Mouse (Mus musculus): ENCODE results near the gene Hipk4.
"Not testable (repeated sequence)": the region's sequence is repeated elsewhere in the genome, so short reads cannot be mapped to it uniquely, and the experiment has no call there.

The Hipk4 gene

DNA sequence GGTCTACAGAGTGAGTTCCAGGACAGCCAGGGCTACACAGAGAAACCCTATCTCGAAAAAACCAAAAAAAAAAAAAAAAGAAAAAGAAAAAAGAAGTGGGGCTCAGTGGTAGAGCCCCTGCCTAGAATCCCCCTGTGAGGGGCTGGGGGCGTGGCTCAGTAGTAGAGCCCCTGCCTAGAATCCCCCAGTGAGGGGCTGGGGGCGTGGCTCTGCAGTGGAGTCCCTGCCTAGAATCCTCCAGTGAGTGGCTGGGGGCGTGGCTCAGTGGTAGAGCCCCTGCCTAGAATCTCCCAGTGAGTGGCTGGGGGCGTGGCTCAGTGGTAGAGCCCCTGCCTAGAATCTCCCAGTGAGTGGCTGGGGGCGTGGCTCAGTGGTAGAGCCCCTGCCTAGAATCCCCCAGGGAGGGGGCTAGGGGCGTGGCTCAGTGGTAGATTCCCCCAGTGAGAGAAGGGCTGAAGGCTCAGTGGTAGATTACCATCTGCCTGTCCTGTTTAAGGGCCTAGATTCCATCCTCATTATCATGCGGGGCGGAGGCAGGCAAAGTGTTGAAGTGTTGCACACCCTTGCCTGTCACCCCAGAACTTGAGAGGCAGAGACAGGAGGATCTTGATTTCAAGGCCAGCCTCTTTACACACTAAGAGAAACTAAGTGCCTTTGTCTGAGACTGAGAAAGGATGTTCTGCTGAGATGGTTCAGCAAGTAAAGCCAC is 28.3 kb upstream of the Hipk4 start:
- DNase-seq (ENCODE audit: low spot score in 2 of 2): not testable (repeated sequence)

DNA sequence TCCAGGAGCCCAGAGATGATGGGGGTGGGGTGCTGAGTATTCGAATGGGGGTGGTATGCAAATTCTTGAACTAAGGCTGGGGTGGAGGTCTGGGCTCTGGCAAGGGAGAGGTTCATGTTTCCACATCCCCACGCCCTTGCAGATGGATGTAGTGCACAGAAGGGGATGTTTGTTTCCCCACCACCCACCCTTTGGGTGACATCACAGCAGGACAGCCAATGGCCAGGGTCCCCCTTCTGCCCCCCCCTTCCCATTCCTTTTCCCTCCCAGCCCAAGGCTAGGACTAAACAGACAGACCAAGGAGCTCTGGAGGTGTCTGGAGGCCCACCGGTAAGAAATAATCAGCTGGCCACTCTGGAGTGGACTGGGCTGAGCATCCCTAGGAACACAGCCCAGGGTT is 24.0 kb upstream of the Hipk4 start, which contains the start of gene Prx:
Prx (plus strand) TSS at position 289 of the 400 bp plus-strand sequence.
- no peak for DNase-seq (ENCODE audit: low spot score in 2 of 2)

DNA sequence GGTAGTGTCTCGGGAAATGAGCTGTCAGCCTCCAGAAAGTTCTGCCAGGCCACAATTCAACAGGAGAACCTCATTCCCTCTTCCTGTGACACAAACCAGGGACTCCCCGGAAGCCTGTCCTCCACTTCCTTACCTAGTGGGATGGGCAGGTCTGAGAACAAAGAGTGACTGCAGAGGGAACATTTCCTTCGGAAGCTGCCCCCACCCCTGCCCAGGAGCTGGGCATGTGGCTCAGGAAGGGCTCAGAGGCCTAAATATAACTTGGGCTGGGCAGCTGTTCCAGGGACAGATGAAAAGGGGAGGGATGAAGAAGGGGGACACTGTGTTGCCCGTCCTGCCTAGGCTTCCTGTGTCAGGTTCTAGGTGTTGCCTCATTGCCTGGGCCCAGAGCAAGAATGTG is 21.4 kb upstream of the Hipk4 start:
- no peak for DNase-seq (ENCODE audit: low spot score in 2 of 2)

DNA sequence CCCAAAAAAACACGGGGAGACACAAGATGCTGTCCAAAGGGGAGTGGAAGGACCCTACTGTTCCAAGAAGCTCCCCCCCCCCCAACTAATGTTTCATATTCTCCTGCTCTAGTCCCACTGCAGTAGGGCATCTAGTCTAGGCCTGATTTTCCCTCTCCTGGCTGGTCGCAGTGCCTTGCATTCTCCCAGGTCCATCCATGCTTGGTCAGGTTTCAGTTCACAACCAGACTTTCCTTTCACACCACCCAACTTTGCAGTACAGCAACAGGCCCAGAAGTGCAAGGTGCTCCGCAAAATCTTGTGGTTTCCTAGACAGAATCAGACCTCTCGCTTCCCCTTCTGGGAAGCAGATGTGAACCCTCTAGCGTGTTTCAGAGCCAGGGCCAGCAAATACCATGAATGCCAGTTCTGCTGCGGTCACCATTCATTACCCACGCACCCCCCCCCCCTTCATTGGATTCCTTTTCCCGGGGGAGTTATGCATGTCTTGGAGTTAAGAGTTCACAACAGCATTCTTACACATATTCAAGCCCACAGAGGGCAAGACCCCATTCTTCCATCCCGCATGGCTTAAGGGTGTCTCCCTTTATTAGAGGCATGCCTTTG is 16.2 kb upstream of the Hipk4 start:
- no peak for DNase-seq (ENCODE audit: low spot score in 2 of 2)

DNA sequence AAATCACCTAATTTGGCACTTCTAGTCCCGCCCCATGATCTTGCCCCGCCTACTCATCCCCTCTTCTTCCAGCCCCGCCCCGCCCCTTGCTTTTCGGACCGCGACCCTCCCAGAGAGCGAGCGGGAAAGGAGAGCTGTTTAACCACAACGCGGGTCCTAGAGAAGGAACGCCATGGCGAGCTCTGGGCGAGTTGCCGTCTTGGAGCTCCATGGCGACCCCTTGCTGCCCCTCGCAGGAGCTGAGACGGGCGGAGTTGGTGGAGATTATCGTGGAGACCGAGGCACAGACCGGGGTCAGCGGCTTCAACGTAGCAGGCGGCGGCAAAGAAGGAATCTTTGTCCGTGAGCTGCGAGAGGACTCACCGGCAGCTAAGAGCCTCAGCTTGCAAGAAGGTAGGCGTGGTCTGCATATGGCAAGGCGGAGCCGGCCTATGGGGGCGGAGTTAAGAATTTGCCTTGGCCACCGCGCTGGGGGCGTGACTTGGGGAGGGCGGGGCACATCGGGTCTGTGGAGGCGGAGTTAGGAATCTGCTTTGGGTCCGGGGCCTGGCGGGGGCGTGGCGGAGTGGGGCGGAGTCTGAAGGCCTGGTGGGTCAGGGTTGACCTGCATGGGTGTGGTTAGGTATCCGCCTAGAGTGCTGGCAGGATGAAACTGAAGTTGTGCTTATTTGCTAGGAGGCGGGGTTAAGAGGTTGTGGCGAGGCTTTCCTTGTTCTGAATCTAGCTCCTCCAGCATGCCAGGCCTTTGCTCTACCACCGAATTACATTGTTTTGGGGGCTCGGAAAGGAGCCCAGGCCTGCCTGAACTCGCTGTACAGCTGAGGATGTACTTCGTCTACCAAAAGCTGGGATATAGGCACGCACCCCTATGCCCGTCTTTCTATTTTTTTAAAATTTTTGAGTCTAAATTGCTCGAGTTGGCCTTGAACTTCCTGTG is 15.1 kb upstream of the Hipk4 start:
- peak; percentile 100 for DNase-seq (ENCODE audit: low spot score in 2 of 2)

DNA sequence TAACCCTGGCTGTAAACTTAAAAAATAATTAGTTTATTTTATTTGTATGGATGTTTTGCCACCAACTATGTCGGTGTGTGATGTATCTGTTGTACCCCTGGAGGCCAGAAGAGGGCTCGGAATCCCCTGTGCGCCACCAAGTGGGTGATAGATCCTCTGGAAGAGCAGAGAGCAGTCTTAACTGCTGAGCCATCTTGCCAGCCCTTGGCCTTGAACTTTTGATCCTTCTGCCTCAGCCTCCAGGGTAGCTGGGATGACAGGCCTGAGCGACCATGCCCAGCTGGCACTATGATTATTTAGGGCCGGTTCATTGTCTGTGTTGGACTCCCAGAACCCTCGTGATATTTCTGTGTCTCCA is 14.4 kb upstream of the Hipk4 start:
- DNase-seq (ENCODE audit: low spot score in 2 of 2): peak; percentile 33 to 60

DNA sequence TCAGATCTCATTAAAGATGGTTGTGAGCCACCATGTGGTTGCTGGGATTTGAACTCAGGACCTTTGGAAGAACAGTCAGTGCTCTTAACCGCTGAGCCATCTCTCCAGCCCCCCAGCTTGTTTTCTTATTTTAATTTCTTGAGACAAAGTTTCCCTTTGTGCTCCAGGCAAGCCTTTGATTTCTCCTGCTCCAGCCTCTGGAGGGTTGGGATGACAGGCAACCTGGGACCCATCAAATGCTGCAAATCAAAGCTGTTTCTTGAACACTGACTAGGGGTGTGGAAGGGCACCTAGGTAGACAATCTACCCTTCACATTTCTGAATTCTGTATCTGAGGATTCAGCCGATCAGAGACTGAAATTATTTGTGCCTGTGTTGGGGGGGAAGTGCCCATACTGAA is 12.3 kb upstream of the Hipk4 start:
- no peak for DNase-seq (ENCODE audit: low spot score in 2 of 2)

DNA sequence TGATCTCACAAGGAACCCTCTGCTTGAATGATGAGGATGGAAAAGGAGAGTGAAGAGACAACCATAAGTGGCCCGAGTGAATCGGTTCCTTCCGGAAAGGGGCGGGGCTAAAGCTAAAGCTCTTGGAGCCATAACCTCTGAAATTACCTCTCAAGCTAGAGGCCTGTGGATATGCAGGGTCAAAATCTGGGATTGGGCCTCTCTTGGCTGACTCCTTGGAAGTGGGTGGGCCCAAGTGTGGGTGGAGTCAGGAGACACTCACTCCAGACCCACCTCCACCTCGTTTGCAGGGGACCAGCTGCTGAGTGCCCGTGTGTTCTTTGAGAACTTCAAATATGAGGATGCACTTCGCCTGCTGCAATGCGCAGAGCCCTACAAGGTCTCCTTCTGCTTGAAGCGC is 8.1 kb upstream of the Hipk4 start:
- no peak for DNase-seq (ENCODE audit: low spot score in 2 of 2)

DNA sequence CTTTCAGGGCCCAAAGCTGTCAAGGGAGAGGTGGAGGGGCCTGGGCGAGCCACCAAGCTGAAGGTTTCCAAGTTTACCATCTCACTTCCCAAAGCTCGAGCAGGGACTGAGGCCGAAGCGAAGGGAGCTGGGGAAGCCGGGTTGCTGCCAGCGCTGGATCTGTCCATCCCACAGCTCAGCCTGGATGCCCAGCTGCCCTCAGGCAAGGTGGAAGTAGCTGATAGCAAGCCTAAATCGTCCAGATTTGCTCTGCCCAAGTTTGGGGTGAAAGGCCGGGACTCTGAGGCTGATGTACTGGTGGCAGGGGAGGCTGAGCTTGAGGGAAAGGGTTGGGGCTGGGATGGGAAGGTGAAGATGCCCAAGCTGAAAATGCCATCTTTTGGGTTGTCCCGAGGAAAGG is 4.8 kb upstream of the Hipk4 start:
- DNase-seq (ENCODE audit: low spot score in 2 of 2): no peak

DNA sequence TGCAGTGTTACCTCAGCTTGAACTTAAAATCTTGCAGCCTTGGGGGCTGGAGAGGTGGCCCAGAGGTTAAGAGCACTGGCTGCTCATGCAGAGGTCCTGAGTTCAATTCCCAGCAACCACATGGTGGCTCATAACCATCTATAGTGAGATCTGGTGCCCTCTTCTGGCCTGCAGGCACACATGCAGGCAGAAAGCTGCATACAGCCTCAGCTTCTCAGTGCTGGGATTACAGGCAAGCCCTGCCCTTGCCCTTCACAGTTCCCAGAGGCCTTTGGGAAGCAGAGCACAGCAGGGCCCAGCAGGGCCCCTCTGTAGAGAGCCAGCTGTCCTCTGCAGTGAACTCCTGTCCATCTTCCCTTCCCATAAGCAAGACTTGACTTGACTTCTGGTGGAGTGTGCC is 3.0 kb upstream of the Hipk4 start:
- no peak for DNase-seq (ENCODE audit: low spot score in 2 of 2)

DNA sequence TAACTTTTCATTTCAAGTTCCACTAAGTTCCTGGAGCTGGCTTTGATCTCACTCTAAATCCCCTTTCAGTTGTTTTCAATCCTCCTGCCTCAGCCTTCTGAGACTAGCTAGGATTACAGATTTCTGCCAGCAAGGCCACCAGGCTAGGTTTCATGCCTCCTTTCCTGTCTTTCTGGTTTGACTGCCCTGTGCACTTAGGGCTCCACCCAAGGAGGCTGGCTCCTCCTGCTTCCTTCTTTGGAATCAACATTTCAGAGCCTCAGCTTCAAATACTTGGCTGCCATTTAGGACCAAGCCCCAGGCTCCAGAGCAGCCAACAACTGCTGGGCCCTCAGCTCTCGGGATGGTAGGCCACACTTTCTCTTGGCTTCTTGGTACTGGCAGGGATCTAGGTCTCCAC is 2.5 kb upstream of the Hipk4 start:
- peak; percentile 22 to 23 for DNase-seq (ENCODE audit: low spot score in 2 of 2)

DNA sequence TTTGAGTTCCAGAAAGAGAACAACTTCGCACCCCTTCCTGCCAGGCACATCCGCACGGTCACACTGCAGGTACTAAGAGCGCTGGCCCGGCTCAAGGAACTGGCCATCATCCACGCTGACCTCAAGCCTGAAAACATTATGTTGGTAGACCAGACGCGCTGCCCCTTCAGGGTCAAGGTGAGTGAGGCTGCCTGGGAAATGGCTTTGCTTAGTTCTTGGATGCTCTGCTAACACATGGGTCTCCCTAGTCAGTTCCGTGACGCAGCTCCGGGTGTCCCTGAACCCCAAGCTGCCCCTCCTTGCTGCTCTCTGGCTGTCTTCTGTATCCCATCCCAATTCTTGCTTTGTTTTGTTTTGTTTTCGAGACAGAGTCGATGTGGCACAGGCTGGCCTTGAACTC is 738 bp downstream of the Hipk4 start:
- DNase-seq (ENCODE audit: low spot score in 2 of 2): no peak

DNA sequence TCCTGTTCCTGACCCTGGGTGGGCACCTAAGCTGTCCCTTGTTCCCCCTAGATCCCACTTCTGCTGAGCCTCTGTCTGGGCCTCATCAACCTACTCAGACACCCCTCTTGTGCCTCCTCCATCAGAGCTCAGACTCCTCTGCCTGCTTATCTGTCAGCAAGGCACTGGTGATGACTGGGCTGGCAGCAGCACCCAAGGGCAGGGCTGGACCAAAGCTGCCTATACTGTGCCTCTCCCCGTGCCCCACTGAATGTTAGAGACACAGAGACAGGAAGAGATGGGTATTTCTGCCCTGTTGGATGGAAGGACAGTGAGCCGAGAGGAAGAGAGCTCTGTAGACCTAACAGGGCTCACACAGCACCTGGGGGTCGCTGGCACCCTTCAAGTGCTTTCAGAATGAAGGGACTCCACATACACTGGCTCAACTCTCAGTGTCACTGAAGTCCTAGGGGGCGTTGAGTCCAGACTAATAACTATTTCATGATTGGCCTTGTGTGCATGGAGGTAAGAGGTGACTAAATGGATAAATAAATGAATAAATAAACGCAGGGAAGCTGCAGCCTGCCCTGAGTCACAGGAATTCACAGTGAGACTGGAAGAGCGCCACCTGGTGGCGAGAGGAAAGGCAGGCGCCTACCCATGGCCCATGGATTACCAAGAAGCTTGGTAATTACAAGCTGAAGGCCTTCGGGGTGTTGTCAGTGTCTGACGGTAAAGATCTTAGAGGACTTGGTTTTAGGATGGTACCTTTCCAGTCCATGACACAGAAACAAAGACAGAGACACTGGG is 3.2 kb downstream of the Hipk4 start:
- peak; percentile 72 to 77 for DNase-seq (ENCODE audit: low spot score in 2 of 2)

DNA sequence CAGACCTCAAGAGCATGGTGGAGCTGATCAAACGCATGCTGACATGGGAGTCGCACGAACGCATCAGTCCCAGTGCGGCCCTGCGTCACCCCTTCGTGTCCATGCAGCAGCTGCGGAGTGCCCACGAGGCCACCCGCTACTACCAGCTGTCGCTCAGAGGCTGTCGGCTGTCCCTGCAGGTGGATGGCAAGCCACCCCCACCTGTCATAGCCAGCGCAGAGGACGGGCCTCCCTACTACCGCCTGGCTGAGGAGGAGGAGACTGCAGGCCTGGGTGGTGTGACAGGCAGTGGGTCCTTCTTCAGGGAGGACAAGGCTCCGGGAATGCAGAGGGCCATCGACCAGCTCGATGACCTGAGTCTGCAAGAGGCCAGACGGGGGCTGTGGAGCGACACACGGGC is 6.0 kb downstream of the Hipk4 start:
- no peak for DNase-seq (ENCODE audit: low spot score in 2 of 2)

DNA sequence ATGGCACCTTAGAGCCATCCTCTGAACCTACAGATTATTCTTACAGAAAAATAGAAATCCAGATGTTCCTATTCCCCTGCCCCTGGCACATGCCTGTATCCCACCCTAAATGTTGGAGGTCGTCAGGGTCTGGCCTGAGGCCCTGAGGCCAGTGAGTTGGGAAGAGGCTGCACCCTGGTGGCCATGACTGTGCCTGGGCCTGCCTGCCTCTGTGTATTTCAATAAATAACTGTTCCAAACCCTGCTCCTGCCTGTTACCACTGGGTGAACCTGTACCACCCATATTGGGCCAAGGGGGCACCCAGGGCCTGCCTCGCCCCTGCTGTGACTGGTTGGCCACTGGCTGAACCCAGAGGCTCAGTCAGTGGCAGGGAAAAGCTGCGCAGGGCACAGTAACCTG is 7.9 kb downstream of the Hipk4 start:
- no peak for DNase-seq (ENCODE audit: low spot score in 2 of 2)

DNA sequence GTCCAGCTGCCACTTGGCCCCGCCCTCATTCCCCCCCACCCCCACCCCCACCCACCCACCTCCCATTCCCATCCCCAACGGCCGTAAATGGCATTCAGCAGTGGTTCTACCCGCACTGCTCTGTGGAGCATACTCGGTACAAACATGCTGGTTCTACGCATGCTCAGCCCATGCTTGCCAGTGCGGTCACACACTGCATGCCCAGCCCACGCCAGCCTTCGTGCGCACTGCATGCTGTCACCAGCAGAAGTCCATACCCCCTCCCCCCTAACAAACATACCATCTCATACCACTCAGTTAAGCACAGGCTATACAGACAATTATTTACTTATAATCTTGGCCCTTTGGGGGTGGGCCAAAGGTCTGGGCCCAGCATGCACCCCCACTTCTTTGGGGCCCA is 8.6 kb downstream of the Hipk4 start:
- no peak for DNase-seq (ENCODE audit: low spot score in 2 of 2)

DNA sequence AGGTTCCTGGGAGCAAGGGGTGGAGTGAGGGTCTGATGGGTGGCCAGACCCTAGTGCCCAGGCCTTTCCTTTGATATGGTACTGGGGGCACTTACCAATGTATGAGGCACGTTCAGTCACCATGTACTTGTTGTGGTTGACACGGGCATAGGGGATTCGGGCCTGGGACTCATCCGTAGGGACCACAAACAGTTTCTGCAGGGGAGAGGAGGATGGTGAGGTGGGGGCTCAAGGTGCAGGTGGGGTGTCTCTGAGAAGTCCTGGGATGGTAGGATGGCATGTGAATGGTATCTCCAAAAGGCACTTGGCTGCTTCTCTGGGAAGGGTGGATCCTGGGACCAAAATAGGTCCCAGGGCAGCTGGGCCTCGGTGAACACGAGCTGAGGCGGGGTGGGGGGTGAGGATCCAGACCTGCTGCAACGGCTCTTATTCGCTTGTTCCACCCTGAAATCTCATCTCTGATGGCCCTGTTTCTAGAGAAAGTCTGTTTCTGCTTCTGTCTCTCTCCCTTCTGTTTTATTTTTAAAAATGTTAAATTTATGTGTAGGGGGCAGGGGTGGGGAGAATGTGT is 9.5 kb downstream of the Hipk4 start:
- DNase-seq (ENCODE audit: low spot score in 2 of 2): no peak

DNA sequence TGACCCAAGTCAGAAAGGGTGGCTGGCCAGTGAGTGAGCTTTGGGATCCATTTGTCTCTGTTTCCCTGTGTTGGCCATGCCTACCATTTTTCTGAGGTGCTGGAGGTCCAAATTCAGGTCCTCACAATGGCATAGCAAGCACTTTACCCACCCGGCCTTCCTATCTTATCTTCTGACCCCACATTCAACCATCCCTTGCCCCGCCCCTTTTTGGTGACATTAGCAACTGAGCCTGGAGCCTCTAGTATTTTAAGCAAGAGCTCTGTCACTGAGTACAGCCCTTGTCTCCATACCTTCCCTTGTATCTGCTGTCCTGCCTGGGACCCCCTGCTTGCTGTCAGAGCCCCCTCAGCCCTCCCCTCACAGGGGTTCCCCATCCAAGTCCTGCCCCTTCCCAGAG is 12.3 kb downstream of the Hipk4 start:
- DNase-seq (ENCODE audit: low spot score in 2 of 2): no peak

DNA sequence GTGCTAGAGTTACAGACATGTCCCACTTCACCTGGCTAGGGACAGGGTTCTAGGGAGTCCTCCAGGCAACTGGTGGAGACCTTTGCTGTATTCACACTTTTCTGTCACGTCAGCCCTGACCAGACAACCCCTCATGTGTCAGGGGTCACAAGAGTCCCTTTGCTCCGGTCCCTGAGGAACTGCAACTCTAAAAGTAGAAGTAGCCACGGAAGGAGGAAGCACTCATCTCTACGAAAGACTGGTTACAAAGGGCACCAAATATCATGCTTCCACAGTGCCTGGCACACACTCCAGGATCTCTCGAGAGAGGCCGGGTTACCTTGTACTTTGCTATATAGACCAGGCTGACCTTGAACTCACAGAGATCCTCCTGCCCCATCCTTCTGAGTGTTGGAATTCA is 13.6 kb downstream of the Hipk4 start:
- DNase-seq (ENCODE audit: low spot score in 2 of 2): no peak

DNA sequence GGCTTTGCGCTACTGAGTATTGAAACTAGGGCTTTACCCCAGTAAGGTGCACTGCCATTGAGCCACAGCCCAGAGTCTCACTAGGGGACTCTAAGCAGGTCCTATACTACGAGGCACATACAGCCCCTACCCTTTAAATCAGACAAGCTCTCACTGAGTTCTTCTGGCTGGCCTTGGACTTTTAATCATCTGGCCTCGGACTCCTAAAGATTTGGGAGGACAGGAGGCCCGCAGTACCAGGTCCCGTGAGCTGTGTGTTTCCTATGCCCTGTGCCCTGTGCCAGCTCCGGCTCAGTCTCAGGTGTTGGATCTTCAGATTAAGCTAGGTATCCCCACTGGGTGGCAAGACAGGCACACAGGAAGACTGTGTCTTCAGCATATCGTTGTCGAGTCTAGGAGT is 14.9 kb downstream of the Hipk4 start:
- DNase-seq (ENCODE audit: low spot score in 2 of 2): no peak

DNA sequence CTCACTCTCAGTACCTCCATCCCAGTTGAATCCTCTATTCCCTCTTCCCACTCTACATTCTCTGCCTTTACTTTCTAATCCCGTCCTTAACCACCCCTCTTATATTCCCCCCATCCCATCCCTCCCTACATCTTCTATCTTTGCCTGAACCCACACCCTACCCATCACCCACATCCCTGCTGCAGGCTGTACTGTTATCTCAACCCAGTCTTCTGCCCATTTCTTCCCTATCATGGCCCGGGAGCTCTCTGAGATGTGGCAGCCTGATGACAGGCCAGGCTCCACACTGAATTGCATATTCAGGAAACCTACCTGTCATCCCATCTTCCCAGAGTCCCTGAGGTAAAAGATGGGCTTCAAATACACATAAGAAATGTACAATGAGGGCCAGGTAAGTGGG is 15.7 kb downstream of the Hipk4 start:
- no peak for DNase-seq (ENCODE audit: low spot score in 2 of 2)

DNA sequence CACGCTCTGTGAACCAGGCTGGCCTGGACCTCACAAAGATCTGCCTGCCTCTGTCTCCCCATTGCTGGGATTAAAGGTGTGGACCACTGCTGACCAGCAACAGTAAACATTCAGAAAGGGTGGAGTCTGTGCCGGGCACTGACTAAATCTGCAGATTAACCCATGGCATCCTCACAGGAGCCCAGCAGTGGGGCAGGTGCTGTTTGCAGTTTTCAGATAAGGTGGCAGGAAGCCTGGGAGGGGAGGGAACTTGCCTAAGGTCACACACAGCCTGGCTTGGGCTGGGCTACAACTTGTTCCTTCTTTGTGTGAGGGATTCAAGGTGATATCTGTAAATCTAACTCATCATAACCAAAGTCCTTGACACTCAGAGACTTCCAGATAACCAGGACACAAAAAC is 17.5 kb downstream of the Hipk4 start:
- DNase-seq (ENCODE audit: low spot score in 2 of 2): no peak
